Mouse (Mus musculus) heart, postnatal 0 days (tissue): ENCODE data around the gene Txndc11. TPM values are rescaled to one million over a fixed set of nuclear protein-coding genes. Genes with fewer than 3 reads are reported as not detected.
"Not testable (repeated sequence)": the region's sequence is repeated elsewhere in the genome, so short reads cannot be mapped to it uniquely, and the experiment has no call there.

Source experiments
- ATAC-seq: fragments of 200-750 bp; cut with Nextera tagmentation; 2 replicates; pipeline ENCODE4 v1.8.0; 2017; ENCODE audit warnings: low read depth, moderate number of reproducible peaks, moderate library complexity; ENCODE audit not compliant: insufficient read depth
- DNase-seq: peaks from one replicate; pipeline ENCODE4 v3.0.0-alpha.2; 2016; ENCODE audit warnings: low spot score
- H3K27ac ChIP-seq: fragments of 300-500 bp; sonication (generic); 2 replicates; pipeline ENCODE4 v1.5.1; 2014; ENCODE audit warnings: low read depth, mild to moderate bottlenecking
- H3K27me3 ChIP-seq: fragments of 300-500 bp; sonication (generic); 2 replicates; pipeline ENCODE4 v1.6.1; 2014; ENCODE audit warnings: low read length, mixed read lengths; ENCODE audit not compliant: control insufficient read depth, insufficient read depth
- H3K36me3 ChIP-seq: fragments of 300-500 bp; sonication (generic); replicated peaks from 2 replicates; pipeline ENCODE4 v1.6.1; 2014; ENCODE audit warnings: low read length, mixed read lengths; ENCODE audit not compliant: control insufficient read depth, insufficient read depth
- H3K4me1 ChIP-seq: fragments of 300-500 bp; sonication (generic); 2 replicates; pipeline ENCODE4 v1.6.1; 2014; ENCODE audit warnings: antibody characterized with exemption; ENCODE audit not compliant: control insufficient read depth, insufficient read depth
- H3K4me2 ChIP-seq: fragments of 300-500 bp; sonication (generic); 2 replicates; pipeline ENCODE4 v1.6.1; 2014; ENCODE audit warnings: low read depth, mild to moderate bottlenecking, low read length, moderate library complexity
- H3K4me3 ChIP-seq: fragments of 300-500 bp; sonication (generic); 2 replicates; pipeline ENCODE4 v1.5.1; 2014; ENCODE audit warnings: low read depth, low read length
- H3K9ac ChIP-seq: fragments of 300-500 bp; sonication (generic); replicated peaks from 2 replicates; pipeline ENCODE4 v1.6.1; 2014; ENCODE audit warnings: low read depth, low read length, mixed read lengths
- H3K9me3 ChIP-seq: fragments of 300-500 bp; sonication (generic); replicated peaks from 2 replicates; pipeline ENCODE4 v1.6.1; 2016; ENCODE audit warnings: low read length; ENCODE audit not compliant: control insufficient read depth
- CTCF ChIP-seq: IDR thresholded peaks from 2 replicates; pipeline ENCODE4 v1.5.1; 2016; ENCODE audit warnings: antibody characterized with exemption, control low read depth, low read depth
- EP300 ChIP-seq: IDR thresholded peaks from 2 replicates; pipeline ENCODE4 v1.6.1; 2016; ENCODE audit warnings: antibody characterized with exemption, low read depth
- WGBS: fragments of 180-500 bp; shearing (Covaris S2); extraction: QIAGEN DNeasy Blood & Tissue Kit; methylation state at CpG from one replicate; pipeline ENCODE4 v1.1.7; 2014; 5-methylcytosine and 5-hydroxymethylcytosine counted together
- polyA plus RNA-seq: library from polyadenylated mRNA; unstranded; fragments of >200 nt; fragmentation: Nextera tagmentation; extraction: Ambion mirVana; gene quantifications from 2 replicates; pipeline ENCODE4 v1.2.1, GENCODE M21; 2015
- total RNA-seq: library from RNA; depleted of rRNA; stranded (reverse); fragments of >200 nt; gene quantifications from 2 replicates; pipeline ENCODE4 v1.2.3, GENCODE M21; 2014; ENCODE audit warnings: low replicate concordance

Txndc11 gene
- total and polyA plus RNA-seq, 2 experiments from 2014 or later: 24.3 to 55.2 TPM

DNA sequence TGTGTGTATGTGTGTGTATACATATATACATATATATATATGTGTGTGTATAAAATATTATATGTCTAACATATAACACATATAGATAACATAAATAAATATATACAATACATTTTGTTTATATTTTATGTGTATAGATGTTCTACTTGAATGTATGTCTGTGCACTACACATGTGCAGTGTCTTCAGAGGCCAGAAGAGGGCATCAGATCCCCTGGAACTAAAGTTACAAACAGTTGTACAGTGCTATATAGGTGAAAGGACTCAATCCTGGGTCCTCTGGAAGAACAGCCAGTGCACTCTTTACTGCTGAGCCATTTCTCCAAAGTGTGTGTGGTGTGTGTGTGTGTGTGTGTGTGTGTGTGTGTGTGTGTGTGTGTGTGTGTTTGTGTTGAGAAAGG is 20.1 kb upstream of the Txndc11 start:
- ATAC-seq: no peak
- H3K4me3 ChIP-seq: no peak overlapping the region
- peaks cover 89% of the 10 kb centered on the region for H3K36me3 ChIP-seq

DNA sequence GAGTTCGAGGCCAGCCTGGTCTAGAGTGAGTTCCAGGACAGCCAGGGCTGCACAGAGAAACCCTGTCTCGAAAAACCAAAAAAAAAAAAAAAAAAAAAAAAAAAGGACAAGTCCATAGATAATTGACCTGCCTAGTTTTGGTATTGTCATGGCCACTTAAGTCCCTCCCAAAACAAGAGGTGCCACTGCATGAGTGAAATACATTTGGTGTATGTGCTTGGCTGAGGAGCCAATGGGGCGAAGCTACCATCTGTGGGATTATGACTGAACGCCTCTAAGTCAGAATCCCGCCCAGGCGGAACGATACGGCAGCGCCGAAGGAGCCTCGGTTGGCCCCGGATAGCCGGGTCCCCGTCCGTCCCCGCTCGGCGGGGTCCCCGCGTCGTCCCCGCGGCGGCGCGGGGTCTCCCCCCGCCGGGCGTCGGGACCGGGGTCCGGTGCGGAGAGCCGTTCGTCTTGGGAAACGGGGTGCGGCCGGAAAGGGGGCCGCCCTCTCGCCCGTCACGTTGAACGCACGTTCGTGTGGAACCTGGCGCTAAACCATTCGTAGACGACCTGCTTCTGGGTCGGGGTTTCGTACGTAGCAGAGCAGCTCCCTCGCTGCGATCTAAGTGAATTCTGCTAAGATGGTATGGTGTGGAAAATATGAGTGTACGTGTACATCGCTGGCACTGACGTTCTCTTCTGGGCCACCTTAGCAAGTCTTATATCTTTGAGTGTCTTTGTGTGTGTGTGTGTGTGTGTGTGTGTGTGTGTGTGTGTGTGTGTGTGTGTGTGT is 9.4 kb upstream of the Txndc11 start:
- 29% methylated on average over 53 of the region's 56 CpGs for WGBS
- not testable (repeated sequence) for H3K4me3 ChIP-seq, H3K4me1 ChIP-seq, H3K27ac ChIP-seq, H3K4me2 ChIP-seq, H3K9ac ChIP-seq, H3K27me3 ChIP-seq, H3K9me3 ChIP-seq, ATAC-seq, DNase-seq
- H3K36me3 ChIP-seq: peaks cover 72% of the 10 kb centered on the region

More for the DNA sequence above, 20.1 kb upstream of the Txndc11 start:
- Histone ChIP-seq H3K4me2 (no peak overlapping the region), H3K27me3 (no peaks in the 10 kb centered on the region), H3K27ac (no peak overlapping the region), H3K4me1 (no peaks in the 10 kb centered on the region), H3K9ac (no peak overlapping the region), H3K9me3 (no peaks in the 10 kb centered on the region)
- TF ChIP-seq EP300: no peak
- TF ChIP-seq CTCF: no peak
- no peak for DNase-seq

DNA sequence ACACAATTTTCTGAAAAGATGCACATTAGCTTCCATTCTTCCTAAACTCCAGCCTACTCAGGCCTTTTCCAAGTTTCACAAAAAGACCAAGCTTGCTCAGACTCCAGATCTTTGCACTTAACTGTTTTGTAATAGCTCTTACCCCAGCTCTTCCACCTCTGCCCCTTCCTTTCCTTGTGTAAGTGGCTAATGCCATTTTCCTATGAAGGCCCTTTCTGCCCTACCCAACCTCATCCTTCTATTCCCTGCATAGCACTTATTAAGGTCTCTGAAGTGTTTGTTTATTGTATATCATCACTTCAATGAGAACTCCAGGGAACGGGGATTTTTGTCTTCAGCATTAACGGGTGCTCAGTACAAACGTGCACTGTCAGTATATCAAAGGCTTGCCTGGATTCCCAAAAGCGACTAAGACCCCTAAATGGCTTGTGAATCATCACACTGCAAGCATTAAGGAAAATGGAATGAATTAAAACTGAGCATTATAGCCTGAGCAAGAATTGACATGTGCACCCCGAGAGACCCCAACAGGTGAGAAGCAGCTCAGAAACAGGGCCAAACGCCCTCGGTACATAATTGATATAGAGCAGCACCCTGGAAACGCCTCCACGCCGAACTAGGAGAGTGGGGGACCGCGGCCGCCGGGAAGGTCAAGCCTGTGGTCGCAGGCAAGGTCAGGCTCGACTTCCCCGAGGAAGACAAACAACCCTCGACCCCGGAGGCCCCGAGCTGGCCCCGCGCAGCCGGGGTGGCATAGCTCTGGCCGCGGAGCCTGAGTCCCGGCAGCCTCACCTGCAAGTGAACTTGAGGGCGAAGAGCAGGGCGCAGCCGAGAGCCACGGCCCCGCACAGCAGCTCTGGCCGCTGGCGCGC is 738 bp downstream of the Txndc11 start:
- ATAC-seq (peak; percentile 6), DNase-seq (peak; percentile 16)
- Histone ChIP-seq H3K27ac (peak overlapping the region; percentile 96), H3K9me3 (no peaks in the 10 kb centered on the region), H3K27me3 (no peaks in the 10 kb centered on the region), H3K4me3 (peak overlapping the region; percentile 87), H3K36me3 (peaks cover 22% of the 10 kb centered on the region), H3K4me1 (peaks cover 20% of the 10 kb centered on the region), H3K9ac (peak overlapping the region; percentile 93), H3K4me2 (peak overlapping the region; percentile 70)
- no peak for TF ChIP-seq EP300
- no peak for TF ChIP-seq CTCF
- WGBS: under 1% methylated on average over 34 of the region's 34 CpGs

DNA sequence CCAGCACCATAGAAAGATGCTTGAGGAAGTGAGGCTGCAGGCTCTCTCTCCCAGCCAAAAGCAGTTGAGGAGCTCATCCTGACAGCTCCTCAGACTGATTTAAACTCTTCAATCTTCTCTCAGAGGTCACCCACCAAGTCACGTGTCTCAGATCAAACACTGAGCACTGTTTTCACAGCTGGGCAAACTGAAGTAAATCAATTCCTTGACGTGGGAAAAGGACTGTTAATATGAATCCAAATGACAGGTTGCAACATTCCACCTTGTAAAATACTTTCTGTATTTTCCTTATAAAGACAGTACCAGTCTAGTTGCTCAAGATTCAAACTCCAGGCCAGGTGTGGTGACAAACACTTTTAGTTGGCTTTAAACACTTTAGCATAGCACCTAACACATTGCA is 1.6 kb downstream of the Txndc11 start:
- TF ChIP-seq CTCF (no peak), EP300 (no peak)
- Histone ChIP-seq H3K4me3 (peak overlapping the region; percentile 87), H3K27ac (no peak overlapping the region), H3K27me3 (no peaks in the 10 kb centered on the region), H3K4me1 (peaks cover 20% of the 10 kb centered on the region), H3K9ac (peak overlapping the region; percentile 93; the same call in 1 of the 2 replicates), H3K9me3 (no peaks in the 10 kb centered on the region), H3K4me2 (peak overlapping the region; percentile 70), H3K36me3 (peaks cover 25% of the 10 kb centered on the region)
- 3% methylated on average over 2 of the region's 2 CpGs for WGBS
- no peak for DNase-seq
- no peak for ATAC-seq

DNA sequence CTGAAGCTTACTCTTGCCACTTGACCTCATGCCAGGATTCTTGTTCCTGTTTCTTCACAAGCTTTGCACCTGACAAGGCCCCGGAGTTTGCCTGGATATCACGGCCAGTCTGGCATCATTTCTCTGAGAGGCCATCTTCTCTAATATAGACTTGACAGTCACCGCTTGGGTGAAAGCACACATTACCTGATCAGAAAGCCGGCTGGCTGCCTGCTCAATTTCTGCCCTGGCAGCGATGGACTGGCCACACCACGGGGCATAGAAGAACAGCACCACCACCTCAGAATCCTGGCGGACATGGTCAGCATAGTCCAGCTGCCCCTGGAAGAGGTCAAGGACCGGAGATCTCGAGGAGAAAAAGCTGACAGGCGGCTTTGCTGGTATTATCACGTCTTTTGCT is 6.1 kb downstream of the Txndc11 start:
- no peak for TF ChIP-seq CTCF
- TF ChIP-seq EP300: no peak
- ATAC-seq (no peak), DNase-seq (no peak)
- Histone ChIP-seq H3K9me3 (no peaks in the 10 kb centered on the region), H3K4me1 (peaks cover 8% of the 10 kb centered on the region), H3K27me3 (no peaks in the 10 kb centered on the region), H3K27ac (no peak overlapping the region), H3K9ac (no peak overlapping the region), H3K4me2 (no peak overlapping the region), H3K4me3 (no peak overlapping the region), H3K36me3 (peaks cover 39% of the 10 kb centered on the region)
- WGBS: 80% methylated on average over 11 of the region's 11 CpGs
